In genomic region chr6:128035250-128035929, GRCm38 (mm10) we compare ENCODE assay signal across 8 mouse cellular contexts.
DNase-seq lines count a peak whose midpoint lies in the region; ATAC-seq lines count a peak whose summit lies in the region.

No protein-coding gene starts in this region.

- peaks cover 44% of the 10 kb centered on the region for H3K27me3 ChIP-seq in liver, embryonic 13.5 days

- peaks cover 11% of the 10 kb centered on the region for H3K4me1 ChIP-seq in liver, embryonic 13.5 days (replicated peaks)

- H3K36me3 ChIP-seq in liver, embryonic 13.5 days = no peaks in the 10 kb centered on the region

- no peak overlapping the region for H3K27ac ChIP-seq in liver, embryonic 13.5 days

- ATAC-seq in liver, embryonic 13.5 days (ENCODE audit: low read depth) = 0 out of 2 replicates have a peak, but pooled peaks have one; percentile 11

- peak overlapping the region; percentile 51 for H3K4me3 ChIP-seq in liver, embryonic 13.5 days (replicated peaks)

- H3K9me3 ChIP-seq in liver, embryonic 13.5 days (replicated peaks) = no peaks in the 10 kb centered on the region

- peak overlapping the region; percentile 69 for H3K4me2 ChIP-seq in liver, embryonic 13.5 days

- no peak overlapping the region for H3K9ac ChIP-seq in liver, embryonic 13.5 days

- peak; percentile 57 for DNase-seq in layer of hippocampus, adult 11-12 months (ENCODE audit: low spot score)
- no peak for DNase-seq in layer of hippocampus, adult 9-10 months (ENCODE audit: low spot score)
- DNase-seq in cerebellum, adult 8-10 months = peak; percentile 76
- DNase-seq in frontal cortex, postnatal 36 days (ENCODE audit: low spot score in 2 of 2) = peak; percentile 66 to 74
- peak; percentile 15 for DNase-seq in kidney, adult 9 months
- no peak for DNase-seq in liver, embryonic 13.5 days
- peak; percentile 74 for DNase-seq in right cerebral cortex, postnatal 14 days
- no peak for DNase-seq in urinary bladder, postnatal 10 days (ENCODE audit: low spot score)

- 1% methylated on average over 25 of the region's 36 CpGs for WGBS in liver, embryonic 13.5 days (ENCODE audit: insufficient replicate concordance)

Comparison
In these comparisons a context has a peak if more than half of its experiments do, and no peak if none do; other contexts are left out.
1. DNase-seq: peak in layer of hippocampus, adult 11-12 months (single experiment), cerebellum, adult 8-10 months (single experiment), frontal cortex, postnatal 36 days (2 of 2), kidney, adult 9 months (single experiment) and right cerebral cortex, postnatal 14 days (single experiment); none in layer of hippocampus, adult 9-10 months (single experiment), liver, embryonic 13.5 days (single experiment) and urinary bladder, postnatal 10 days (single experiment).